Mouse (Mus musculus) retina, adult 2 months (tissue): ENCODE data around the gene Nectin4.

Experiments
- DNase-seq: peaks from one replicate; pipeline ENCODE4 v3.0.0-alpha.2; 2012; ENCODE audit warnings: low read depth, low spot score

Gene Nectin4

GRCm38 (mm10) chr1:171358421-171358820 is 11.5 kb upstream of the Nectin4 start:
- no peak for DNase-seq

DNA sequence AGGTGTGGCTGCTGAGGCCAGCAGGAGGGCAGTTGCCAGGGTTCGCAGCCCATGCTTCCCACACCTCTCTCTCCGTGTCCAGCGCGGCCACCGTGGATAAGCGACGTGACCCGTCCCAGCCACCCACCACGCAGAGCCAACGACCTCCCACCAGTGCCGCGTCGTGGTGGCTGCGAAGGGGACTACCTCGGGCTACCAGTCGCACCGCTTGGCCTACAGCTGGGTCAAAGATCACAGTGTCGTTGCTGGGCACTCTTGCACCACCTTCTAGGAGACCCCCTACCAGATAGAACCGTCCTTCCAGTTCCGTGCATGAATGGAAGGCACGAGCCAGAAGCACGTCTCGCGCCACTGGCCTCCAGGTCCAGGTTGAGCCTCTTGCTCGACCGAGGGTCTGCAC is 9.6 kb upstream of the Nectin4 start:
- DNase-seq = no peak

- DNase-seq = peak; percentile 54
These were observed 9.2 kb upstream of the Nectin4 start, which contains the start of gene Klhdc9 for GRCm38 (mm10) chr1:171360656-171361055. Klhdc9 (minus strand) TSS chr1:171360798.

GRCm38 (mm10) chr1:171361106-171362103 is 8.5 kb upstream of the Nectin4 start:
- peak; percentile 48 for DNase-seq

DNA sequence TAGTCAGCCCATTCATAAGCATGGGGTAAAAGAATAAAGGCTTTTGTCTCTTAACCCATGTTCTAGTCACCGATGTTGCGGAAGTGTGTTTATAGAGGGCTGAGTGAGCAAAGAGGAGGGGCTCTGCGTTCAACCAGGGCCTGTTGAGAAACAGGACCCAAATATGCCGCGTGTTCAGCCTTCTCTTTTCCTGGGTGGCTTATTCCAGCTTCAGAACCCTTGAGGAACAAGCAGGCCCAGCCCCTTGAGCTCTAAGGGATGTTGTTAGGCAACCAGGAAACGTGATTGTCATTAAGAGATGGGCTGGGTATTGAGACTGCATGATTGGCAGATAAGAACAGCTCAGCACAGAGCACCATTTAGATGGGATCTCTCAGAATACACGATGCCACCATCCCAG is 4.0 kb upstream of the Nectin4 start:
- DNase-seq = no peak

- DNase-seq = no peak
These were observed 3.0 kb downstream of the Nectin4 start for GRCm38 (mm10) chr1:171372880-171373279.

- no peak for DNase-seq
These were observed 4.0 kb downstream of the Nectin4 start for GRCm38 (mm10) chr1:171373946-171374345.

DNA sequence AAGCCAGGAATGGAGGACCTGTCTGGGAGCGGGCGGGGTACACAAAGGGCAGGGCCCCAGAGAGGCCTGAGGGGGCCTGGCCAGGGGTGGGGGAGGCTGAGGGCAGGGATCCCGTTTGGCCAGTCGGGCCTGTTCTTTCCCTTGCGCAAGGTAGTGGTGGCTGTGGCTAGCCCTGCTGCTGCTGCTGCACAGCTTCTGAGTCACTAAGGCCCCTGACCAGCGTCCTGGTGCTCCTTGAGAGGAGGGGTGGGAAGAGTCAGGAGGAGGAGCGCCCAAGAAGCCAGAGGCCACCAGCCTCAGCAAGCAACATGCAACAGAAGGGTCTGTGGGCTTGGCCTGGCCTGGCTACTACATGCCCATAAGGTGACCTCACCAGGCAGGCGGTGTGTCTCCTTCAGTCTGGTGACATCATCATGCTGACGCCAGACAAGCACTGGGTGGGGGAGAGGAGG is 5.8 kb downstream of the Nectin4 start:
- no peak for DNase-seq

GRCm38 (mm10) chr1:171378298-171378697 is 8.4 kb downstream of the Nectin4 start:
- no peak for DNase-seq

- DNase-seq = peak; percentile 45
These were observed 10.2 kb downstream of the Nectin4 start for GRCm38 (mm10) chr1:171379935-171380599.

DNA sequence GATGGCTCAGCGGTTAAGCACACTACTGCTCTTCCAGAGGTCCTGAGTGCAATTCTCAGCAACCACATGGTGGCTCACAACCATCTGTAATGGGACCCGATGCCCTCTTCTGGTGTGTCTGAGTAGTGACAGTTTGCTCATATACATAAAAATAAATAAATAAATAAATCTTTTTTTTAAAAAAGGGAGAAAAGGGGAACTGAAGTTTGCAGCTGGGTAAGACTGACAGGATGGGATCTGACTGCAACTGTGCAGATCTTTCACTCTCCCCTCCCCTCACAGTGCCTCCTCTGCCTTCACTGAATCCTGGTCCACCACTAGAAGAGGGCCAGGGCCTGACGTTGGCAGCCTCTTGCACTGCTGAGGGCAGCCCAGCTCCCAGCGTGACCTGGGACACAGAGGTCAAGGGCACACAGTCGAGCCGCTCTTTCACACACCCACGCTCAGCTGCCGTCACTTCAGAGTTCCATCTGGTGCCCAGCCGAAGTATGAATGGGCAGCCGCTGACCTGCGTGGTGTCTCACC is 12.3 kb downstream of the Nectin4 start:
- no peak for DNase-seq

- DNase-seq = no peak
These were observed 14.5 kb downstream of the Nectin4 start for GRCm38 (mm10) chr1:171384361-171384760.

GRCm38 (mm10) chr1:171385171-171385570 is 15.3 kb downstream of the Nectin4 start:
- no peak for DNase-seq

- DNase-seq = no peak
These were observed 17.2 kb downstream of the Nectin4 start for GRCm38 (mm10) chr1:171387099-171387498.

GRCm38 (mm10) chr1:171388376-171389102 is 18.6 kb downstream of the Nectin4 start, which contains the start of gene Arhgap30:
Arhgap30 (plus strand) TSS chr1:171388954.
- DNase-seq = no peak

DNA sequence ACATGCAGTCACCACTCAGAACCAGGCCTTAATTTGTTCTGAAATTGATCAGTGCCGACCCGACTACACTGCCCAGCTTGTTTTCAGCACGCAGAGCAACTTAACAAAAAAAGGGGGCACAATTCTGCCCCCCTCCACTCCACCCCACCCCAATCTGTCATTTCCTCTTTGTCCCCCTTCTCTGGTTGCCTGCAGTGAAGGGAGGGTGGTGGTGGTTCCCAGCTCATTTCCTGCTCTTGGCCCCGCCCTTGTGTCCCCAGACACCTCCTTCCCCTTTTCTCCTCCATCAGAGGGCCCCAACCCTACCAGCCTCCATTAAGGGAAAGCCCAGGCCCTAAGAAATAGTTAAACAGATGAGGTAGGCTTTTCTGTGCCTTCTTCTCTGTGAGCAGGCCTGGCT is 20.2 kb downstream of the Nectin4 start:
- DNase-seq = no peak

GRCm38 (mm10) chr1:171401821-171402220 is 31.9 kb downstream of the Nectin4 start:
- DNase-seq = no peak

DNA sequence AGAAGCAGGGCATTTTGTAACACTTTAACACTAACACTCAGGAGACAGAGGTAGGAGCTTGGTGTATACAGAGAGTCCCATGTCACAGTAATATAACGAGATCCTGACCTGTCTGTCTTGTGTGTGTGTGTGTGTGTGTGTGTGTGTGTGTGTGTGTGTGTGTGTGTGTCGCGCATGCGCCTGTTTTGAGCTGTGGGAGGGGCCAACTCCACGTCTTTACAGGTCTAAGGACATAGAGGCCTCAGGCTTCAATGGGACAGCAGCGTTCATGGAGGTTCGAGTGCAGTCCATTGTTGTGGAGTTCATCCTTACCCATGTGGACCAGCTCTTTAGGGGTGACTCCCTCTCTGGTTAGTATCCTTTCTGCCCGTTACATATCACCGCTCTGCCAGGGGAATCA is 33.1 kb downstream of the Nectin4 start:
- no peak for DNase-seq

GRCm38 (mm10) chr1:171407263-171407662 is 37.4 kb downstream of the Nectin4 start:
- no peak for DNase-seq

GRCm38 (mm10) chr1:171410231-171410630 is 40.3 kb downstream of the Nectin4 start:
- no peak for DNase-seq

- peak; percentile 91 for DNase-seq
These were observed 41.1 kb downstream of the Nectin4 start, which contains the start of gene Usf1 for GRCm38 (mm10) chr1:171410947-171411484. Usf1 (plus strand) TSS chr1:171411313.
